Mouse (Mus musculus): ENCODE measurements around the gene Btnl4.
"Not testable (repeated sequence)": the region's sequence is repeated elsewhere in the genome, so short reads cannot be mapped to it uniquely, and the experiment has no call there.

The Btnl4 gene

GRCm38 (mm10) chr17:34477238-34478013 is at the start of gene Btnl4:
Gene Btnl4, minus strand, starts transcription at chr17:34477318.
- not testable (repeated sequence) for H3K27me3 ChIP-seq (ENCODE audit: control insufficient read depth, insufficient read depth, low read length, poor library complexity, severe bottlenecking); H3K36me3 ChIP-seq (ENCODE audit: control insufficient read depth, insufficient read depth, low read length, poor library complexity, severe bottlenecking); DNase-seq (ENCODE audit: low read depth, low spot score)

- no peak for DNase-seq (ENCODE audit: low read depth, low spot score)
- Histone ChIP-seq H3K36me3 (ENCODE audit: control insufficient read depth, insufficient read depth, low read length, poor library complexity, severe bottlenecking) (no peaks in the 10 kb centered on the region), H3K27me3 (ENCODE audit: control insufficient read depth, insufficient read depth, low read length, poor library complexity, severe bottlenecking) (no peaks in the 10 kb centered on the region)
Observed at GRCm38 (mm10) chr17:34519001-34519400, 41.9 kb upstream of the Btnl4 start.

- H3K36me3 ChIP-seq (ENCODE audit: control insufficient read depth, insufficient read depth, low read length, poor library complexity, severe bottlenecking); DNase-seq (ENCODE audit: low read depth, low spot score); H3K27me3 ChIP-seq (ENCODE audit: control insufficient read depth, insufficient read depth, low read length, poor library complexity, severe bottlenecking): not testable (repeated sequence)
Observed at GRCm38 (mm10) chr17:34518571-34518970, 41.5 kb upstream of the Btnl4 start.

GRCm38 (mm10) chr17:34517795-34518194 is 40.7 kb upstream of the Btnl4 start:
- DNase-seq (ENCODE audit: low read depth, low spot score), result no peak
- no peaks in the 10 kb centered on the region for H3K36me3 ChIP-seq (ENCODE audit: control insufficient read depth, insufficient read depth, low read length, poor library complexity, severe bottlenecking)
- no peaks in the 10 kb centered on the region for H3K27me3 ChIP-seq (ENCODE audit: control insufficient read depth, insufficient read depth, low read length, poor library complexity, severe bottlenecking)

GRCm38 (mm10) chr17:34517252-34517651 is 40.1 kb upstream of the Btnl4 start, which contains the start of gene Btnl6:
Gene Btnl6, minus strand, starts transcription at chr17:34517352.
- Histone ChIP-seq H3K36me3 (ENCODE audit: control insufficient read depth, insufficient read depth, low read length, poor library complexity, severe bottlenecking) (no peaks in the 10 kb centered on the region), H3K27me3 (ENCODE audit: control insufficient read depth, insufficient read depth, low read length, poor library complexity, severe bottlenecking) (no peaks in the 10 kb centered on the region)
- DNase-seq (ENCODE audit: low read depth, low spot score), result no peak

GRCm38 (mm10) chr17:34516514-34516913 is 39.4 kb upstream of the Btnl4 start:
- Histone ChIP-seq H3K27me3 (ENCODE audit: control insufficient read depth, insufficient read depth, low read length, poor library complexity, severe bottlenecking) (no peaks in the 10 kb centered on the region), H3K36me3 (ENCODE audit: control insufficient read depth, insufficient read depth, low read length, poor library complexity, severe bottlenecking) (no peaks in the 10 kb centered on the region)
- no peak for DNase-seq (ENCODE audit: low read depth, low spot score)

- not testable (repeated sequence) for H3K27me3 ChIP-seq (ENCODE audit: control insufficient read depth, insufficient read depth, low read length, poor library complexity, severe bottlenecking); H3K36me3 ChIP-seq (ENCODE audit: control insufficient read depth, insufficient read depth, low read length, poor library complexity, severe bottlenecking)
- DNase-seq (ENCODE audit: low read depth, low spot score), result peak; percentile 21
Observed at GRCm38 (mm10) chr17:34511723-34512122, 34.6 kb upstream of the Btnl4 start.

GRCm38 (mm10) chr17:34507591-34507990 is 30.5 kb upstream of the Btnl4 start:
- Histone ChIP-seq H3K36me3 (ENCODE audit: control insufficient read depth, insufficient read depth, low read length, poor library complexity, severe bottlenecking) (no peaks in the 10 kb centered on the region), H3K27me3 (ENCODE audit: control insufficient read depth, insufficient read depth, low read length, poor library complexity, severe bottlenecking) (no peaks in the 10 kb centered on the region)
- no peak for DNase-seq (ENCODE audit: low read depth, low spot score)

GRCm38 (mm10) chr17:34497726-34498125 is 20.6 kb upstream of the Btnl4 start:
- not testable (repeated sequence) for H3K27me3 ChIP-seq (ENCODE audit: control insufficient read depth, insufficient read depth, low read length, poor library complexity, severe bottlenecking); H3K36me3 ChIP-seq (ENCODE audit: control insufficient read depth, insufficient read depth, low read length, poor library complexity, severe bottlenecking); DNase-seq (ENCODE audit: low read depth, low spot score)

- not testable (repeated sequence) for H3K36me3 ChIP-seq (ENCODE audit: control insufficient read depth, insufficient read depth, low read length, poor library complexity, severe bottlenecking); DNase-seq (ENCODE audit: low read depth, low spot score); H3K27me3 ChIP-seq (ENCODE audit: control insufficient read depth, insufficient read depth, low read length, poor library complexity, severe bottlenecking)
Observed at GRCm38 (mm10) chr17:34497319-34497718, 20.2 kb upstream of the Btnl4 start.

GRCm38 (mm10) chr17:34496539-34496938 is 19.4 kb upstream of the Btnl4 start:
- H3K27me3 ChIP-seq (ENCODE audit: control insufficient read depth, insufficient read depth, low read length, poor library complexity, severe bottlenecking), result no peaks in the 10 kb centered on the region
- no peaks in the 10 kb centered on the region for H3K36me3 ChIP-seq (ENCODE audit: control insufficient read depth, insufficient read depth, low read length, poor library complexity, severe bottlenecking)
- no peak for DNase-seq (ENCODE audit: low read depth, low spot score)

- not testable (repeated sequence) for DNase-seq (ENCODE audit: low read depth, low spot score); H3K27me3 ChIP-seq (ENCODE audit: control insufficient read depth, insufficient read depth, low read length, poor library complexity, severe bottlenecking); H3K36me3 ChIP-seq (ENCODE audit: control insufficient read depth, insufficient read depth, low read length, poor library complexity, severe bottlenecking)
Observed at GRCm38 (mm10) chr17:34495156-34495555, 18.0 kb upstream of the Btnl4 start.

GRCm38 (mm10) chr17:34492796-34493195 is 15.7 kb upstream of the Btnl4 start:
- Histone ChIP-seq H3K27me3 (ENCODE audit: control insufficient read depth, insufficient read depth, low read length, poor library complexity, severe bottlenecking) (no peaks in the 10 kb centered on the region), H3K36me3 (ENCODE audit: control insufficient read depth, insufficient read depth, low read length, poor library complexity, severe bottlenecking) (no peaks in the 10 kb centered on the region)
- DNase-seq (ENCODE audit: low read depth, low spot score), result no peak

GRCm38 (mm10) chr17:34476427-34476826 is 691 bp downstream of the Btnl4 start:
- no peak for DNase-seq (ENCODE audit: low read depth, low spot score)
- no peaks in the 10 kb centered on the region for H3K36me3 ChIP-seq (ENCODE audit: control insufficient read depth, insufficient read depth, low read length, poor library complexity, severe bottlenecking)

GRCm38 (mm10) chr17:34475060-34475459 is 2.1 kb downstream of the Btnl4 start:
- Histone ChIP-seq H3K36me3 (ENCODE audit: control insufficient read depth, insufficient read depth, low read length, poor library complexity, severe bottlenecking) (no peaks in the 10 kb centered on the region), H3K27me3 (ENCODE audit: control insufficient read depth, insufficient read depth, low read length, poor library complexity, severe bottlenecking) (no peaks in the 10 kb centered on the region)
- no peak for DNase-seq (ENCODE audit: low read depth, low spot score)

More at GRCm38 (mm10) chr17:34476427-34476826, 691 bp downstream of the Btnl4 start:
- no peaks in the 10 kb centered on the region for H3K27me3 ChIP-seq (ENCODE audit: control insufficient read depth, insufficient read depth, low read length, poor library complexity, severe bottlenecking)

GRCm38 (mm10) chr17:34470491-34470890 is 6.6 kb downstream of the Btnl4 start:
- no peak for DNase-seq (ENCODE audit: low read depth, low spot score)
- H3K27me3 ChIP-seq (ENCODE audit: control insufficient read depth, insufficient read depth, low read length, poor library complexity, severe bottlenecking), result no peaks in the 10 kb centered on the region; the same call in 1 of the 2 replicates
- H3K36me3 ChIP-seq (ENCODE audit: control insufficient read depth, insufficient read depth, low read length, poor library complexity, severe bottlenecking), result no peaks in the 10 kb centered on the region

Data from splenic B cell, adult 2 months (primary cell).